Mouse (Mus musculus) intestine, embryonic 16.5 days (tissue): ENCODE measurements around the gene Klhdc1. TPM values are rescaled to one million over a fixed set of nuclear protein-coding genes. Genes with fewer than 3 reads are reported as not detected.

Experiments used
- polyA plus RNA-seq: library from polyadenylated mRNA; unstranded; fragments of >200 nt; fragmentation: Nextera tagmentation; extraction: Ambion mirVana; gene quantifications from 2 replicates; pipeline ENCODE4 v1.2.1, GENCODE M21; 2015

The Klhdc1 gene
- polyA plus RNA-seq, 1 experiment from 2014 or later, result 5.2 TPM

Other genes with a start within 250 kb of the Klhdc1 start
- 1,525 and 1,563 TPM in 2 replicates for gene Rps29, start 82.0 kb upstream of the Klhdc1 start, polyA plus RNA-seq
- gene Lrr1, start 72.4 kb upstream of the Klhdc1 start, polyA plus RNA-seq, result 13.2 and 17.3 TPM in 2 replicates
- 602 and 654 TPM in 2 replicates for gene Rpl36al, start 57.1 kb upstream of the Klhdc1 start, polyA plus RNA-seq
- gene Mgat2, start 57.0 kb upstream of the Klhdc1 start, polyA plus RNA-seq, result 35.6 and 39.7 TPM in 2 replicates
- 21.0 and 24.2 TPM in 2 replicates for gene Gm49383, start 44.1 kb upstream of the Klhdc1 start, polyA plus RNA-seq
- 6.9 and 7.3 TPM in 2 replicates for gene Dnaaf2, start 42.7 kb upstream of the Klhdc1 start, polyA plus RNA-seq
- gene Gm49384, start 36.9 kb upstream of the Klhdc1 start, polyA plus RNA-seq, result 19.7 and 23.0 TPM in 2 replicates
- 16.5 and 20.8 TPM in 2 replicates for gene Pole2, start 13.0 kb upstream of the Klhdc1 start, polyA plus RNA-seq
- gene Klhdc2, start 55.5 kb downstream of the Klhdc1 start, polyA plus RNA-seq, result 87.8 and 91.7 TPM in 2 replicates
- gene Nemf, start 116.0 kb downstream of the Klhdc1 start, polyA plus RNA-seq, result 56.3 and 66.2 TPM in 2 replicates
- 18.0 and 34.2 TPM in 2 replicates for gene Arf6, start 131.0 kb downstream of the Klhdc1 start, polyA plus RNA-seq
- gene Gm9887, start 131.3 kb downstream of the Klhdc1 start, polyA plus RNA-seq, result 1.0 and 1.4 TPM in 2 replicates